Mouse (Mus musculus) testis, adult 2 months (tissue): ENCODE measurements at regions not wholly inside any gene's neighbourhood (a gene's known extent, or its start where the extent isn't known, plus 50 kb on each side); places are given as distances from the start of the nearest gene placed in this dataset.

ENCODE experiments used
- H3K27ac ChIP-seq: fragments of 200-500 bp; 2 replicates; pipeline ENCODE4 v1.5.1; 2012; ENCODE audit warnings: low read depth, low read length; ENCODE audit not compliant: control insufficient read depth, insufficient read depth
- H3K27me3 ChIP-seq: fragments of 200-500 bp; 2 replicates; pipeline ENCODE4 v1.6.1; 2012; ENCODE audit warnings: mild to moderate bottlenecking, low read length, moderate library complexity; ENCODE audit not compliant: control insufficient read depth, insufficient read depth
- H3K36me3 ChIP-seq: fragments of 200-500 bp; 2 replicates; pipeline ENCODE4 v1.6.1; 2012; ENCODE audit warnings: mild to moderate bottlenecking, low read length; ENCODE audit not compliant: control insufficient read depth, insufficient read depth
- H3K4me1 ChIP-seq: fragments of 200-500 bp; 2 replicates; pipeline ENCODE4 v1.6.1; 2012; ENCODE audit warnings: low read length; ENCODE audit not compliant: control insufficient read depth, insufficient read depth
- H3K4me3 ChIP-seq: fragments of 200-500 bp; 2 replicates; pipeline ENCODE4 v1.5.1; 2012; ENCODE audit warnings: low read depth, mild to moderate bottlenecking, low read length, moderate library complexity, mixed read lengths; ENCODE audit not compliant: control insufficient read depth
- CTCF ChIP-seq: fragments of 200-500 bp; IDR thresholded peaks from 2 replicates; pipeline ENCODE4 v1.5.1; 2012; ENCODE audit warnings: low read depth, mild to moderate bottlenecking, inconsistent platforms, low read length, moderate library complexity; ENCODE audit not compliant: control insufficient read depth, insufficient read depth, insufficient replicate concordance
- POLR2A ChIP-seq: fragments of 200-500 bp; IDR thresholded peaks from 2 replicates; pipeline ENCODE4 v1.6.1; 2012; ENCODE audit warnings: low read depth, mild to moderate bottlenecking, inconsistent platforms, low read length, moderate library complexity; ENCODE audit not compliant: control insufficient read depth

DNA sequence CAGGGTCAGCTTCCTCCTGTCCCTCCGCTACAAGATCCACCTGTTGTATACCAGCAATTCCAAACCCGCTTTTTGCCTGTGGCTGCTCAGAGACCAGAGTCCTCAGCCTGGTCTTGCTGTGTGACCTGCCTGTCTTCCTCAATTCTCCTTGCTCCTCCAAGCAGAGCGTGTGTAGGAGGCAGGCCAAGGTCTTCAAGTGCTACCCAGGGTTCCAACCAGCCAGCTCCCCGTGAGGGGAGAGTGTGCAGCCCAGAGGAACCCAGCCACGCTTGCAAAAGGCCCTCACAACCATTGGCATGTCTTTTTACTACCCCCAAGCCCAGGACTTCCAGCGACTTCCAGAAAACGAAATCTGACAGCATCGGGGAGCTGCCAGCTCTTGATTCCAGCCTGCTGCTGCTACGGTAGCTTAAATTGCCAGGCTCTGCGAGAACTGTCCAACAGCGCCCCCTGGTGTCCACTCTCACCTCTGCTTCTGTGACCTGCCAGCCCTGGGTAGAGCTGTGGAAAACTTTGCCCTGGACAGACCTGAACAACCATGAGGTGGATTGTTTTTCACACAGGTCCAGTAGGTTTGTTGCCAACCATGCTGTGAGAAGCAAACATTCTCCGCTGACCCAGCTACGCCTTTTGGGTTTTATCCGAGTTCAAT lies 352.0 kb upstream of the Zdhhc25 start:
- H3K4me1 ChIP-seq = peaks cover 3% of the 10 kb centered on the region; the same call in 1 of the 2 replicates
- H3K27ac ChIP-seq = no peak overlapping the region
- H3K4me3 ChIP-seq = no peak overlapping the region
- no peaks in the 10 kb centered on the region for H3K36me3 ChIP-seq
- peak; percentile 96 for TF ChIP-seq CTCF
- no peak for TF ChIP-seq POLR2A
- no peaks in the 10 kb centered on the region for H3K27me3 ChIP-seq

GRCm38 (mm10) chr15:88288051-88288450 lies 312.1 kb upstream of the Zdhhc25 start:
- Histone ChIP-seq H3K27ac (no peak overlapping the region), H3K4me1 (no peaks in the 10 kb centered on the region), H3K27me3 (no peaks in the 10 kb centered on the region), H3K36me3 (no peaks in the 10 kb centered on the region), H3K4me3 (no peak overlapping the region)
- TF ChIP-seq CTCF (no peak), POLR2A (no peak)

GRCm38 (mm10) chr15:88288696-88289095 lies 311.4 kb upstream of the Zdhhc25 start:
- Histone ChIP-seq H3K27me3 (no peaks in the 10 kb centered on the region), H3K4me3 (no peak overlapping the region), H3K36me3 (no peaks in the 10 kb centered on the region), H3K27ac (no peak overlapping the region), H3K4me1 (no peaks in the 10 kb centered on the region)
- TF ChIP-seq POLR2A (no peak), CTCF (no peak)

DNA sequence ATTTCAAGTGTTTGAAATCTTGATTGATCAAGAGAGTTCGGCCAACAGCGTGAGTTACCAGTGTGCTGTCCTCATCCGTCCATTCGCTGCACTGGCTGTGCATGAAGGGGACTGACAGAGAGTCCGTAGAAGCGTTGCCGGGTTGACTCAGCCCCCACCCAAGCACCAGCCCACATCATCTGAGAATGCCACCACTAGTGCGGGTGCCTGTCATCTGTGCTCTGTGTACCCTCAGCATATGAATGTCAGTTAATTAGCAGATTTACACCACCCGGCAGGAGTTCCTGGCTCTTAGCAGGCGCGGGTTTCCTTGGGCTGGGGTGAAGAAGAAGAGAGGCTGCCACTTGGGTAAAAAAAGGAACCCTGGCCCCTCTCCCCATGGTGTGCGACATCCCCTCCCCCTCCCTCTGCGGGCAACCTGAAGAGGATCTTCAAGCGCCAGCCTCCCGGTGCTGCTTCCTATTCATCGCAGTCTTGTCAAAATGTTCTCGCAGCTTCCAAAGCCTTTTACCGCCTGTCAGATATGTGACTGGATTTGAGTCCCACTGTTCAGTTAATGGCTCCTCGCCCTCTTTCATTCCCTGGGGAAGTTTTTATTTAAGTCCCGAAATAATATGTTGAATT lies 309.2 kb upstream of the Zdhhc25 start:
- TF ChIP-seq POLR2A = no peak
- no peak for TF ChIP-seq CTCF
- no peaks in the 10 kb centered on the region for H3K27me3 ChIP-seq
- no peaks in the 10 kb centered on the region for H3K36me3 ChIP-seq
- no peak overlapping the region for H3K27ac ChIP-seq
- no peaks in the 10 kb centered on the region for H3K4me1 ChIP-seq
- H3K4me3 ChIP-seq = no peak overlapping the region

GRCm38 (mm10) chr15:88299061-88299460 lies 301.0 kb upstream of the Zdhhc25 start:
- Histone ChIP-seq H3K36me3 (no peaks in the 10 kb centered on the region), H3K27ac (no peak overlapping the region), H3K27me3 (no peaks in the 10 kb centered on the region), H3K4me3 (no peak overlapping the region), H3K4me1 (no peaks in the 10 kb centered on the region)
- TF ChIP-seq CTCF = no peak
- TF ChIP-seq POLR2A = no peak

GRCm38 (mm10) chr15:88311158-88311557 lies 288.9 kb upstream of the Zdhhc25 start:
- H3K36me3 ChIP-seq = no peaks in the 10 kb centered on the region
- H3K27me3 ChIP-seq = no peaks in the 10 kb centered on the region
- H3K4me3 ChIP-seq = peak overlapping the region; percentile 3; the same call in 1 of the 2 replicates
- no peaks in the 10 kb centered on the region for H3K4me1 ChIP-seq
- no peak for TF ChIP-seq CTCF
- no peak for TF ChIP-seq POLR2A
- H3K27ac ChIP-seq = no peak overlapping the region

- H3K4me1 ChIP-seq = no peaks in the 10 kb centered on the region
- H3K27me3 ChIP-seq = no peaks in the 10 kb centered on the region
- TF ChIP-seq CTCF (no peak), POLR2A (no peak)
- no peak overlapping the region for H3K27ac ChIP-seq
- H3K36me3 ChIP-seq = no peaks in the 10 kb centered on the region
- H3K4me3 ChIP-seq = peak overlapping the region; percentile 64
Measured at GRCm38 (mm10) chr15:88314810-88315459, 285.2 kb upstream of the Zdhhc25 start.
